Mouse (Mus musculus): ENCODE data around the gene Pdx1.

- no peak for TF ChIP-seq GATA1 (IDR thresholded peaks at IDR 0.05; ENCODE audit: borderline replicate concordance, low read length)
- no peak for TF ChIP-seq CTCF (IDR thresholded peaks at IDR 0.05; ENCODE audit: low read depth, low read length)
Observed at GRCm38 (mm10) chr5:147315432-147316075, 45.8 kb downstream of the Pdx1 start.
